Mouse (Mus musculus): ENCODE results near the gene Nasp.

DNA sequence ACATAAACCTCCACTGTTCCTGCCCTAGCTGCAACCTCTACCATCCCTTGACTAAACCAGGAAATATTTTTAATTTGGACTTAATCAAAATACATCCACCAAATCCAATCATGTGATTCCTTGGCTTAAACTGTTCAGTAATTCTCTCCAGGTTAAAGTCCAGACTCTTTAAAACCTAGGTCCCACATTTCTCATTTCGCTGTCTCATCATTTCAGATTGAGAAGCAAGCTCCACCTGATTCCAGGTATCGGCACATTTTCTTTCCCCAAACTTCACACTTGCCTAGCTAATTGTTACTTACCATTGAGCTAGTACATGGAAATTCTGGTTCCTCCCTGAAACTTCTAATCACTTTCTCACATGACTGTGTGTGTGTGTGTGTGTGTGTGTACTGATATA lies 21.7 kb upstream of the Nasp start:
- no peak for TF ChIP-seq POLR2A (IDR thresholded peaks at IDR 0.05; ENCODE audit: borderline replicate concordance, insufficient read depth, low read length)
- no peak for TF ChIP-seq CTCF (IDR thresholded peaks at IDR 0.05; ENCODE audit: borderline replicate concordance, insufficient read depth, low read depth, low read length)

All from cerebellum, adult 2 months (tissue).